Mouse (Mus musculus): ENCODE data around the gene Pik3cd. TPM values are rescaled to one million over a fixed set of nuclear protein-coding genes. Genes with fewer than 3 reads are reported as not detected.
"Not testable (repeated sequence)": the region's sequence is repeated elsewhere in the genome, so short reads cannot be mapped to it uniquely, and the experiment has no call there.

Gene Pik3cd
- total RNA-seq, 2 experiments from 2014 or later, result 21.4 to 26.3 TPM

GRCm38 (mm10) chr4:149650493-149651193, 51.7 kb downstream of the Pik3cd start:
- DNase-seq (ENCODE audit: low spot score in 2 of 2), result peak; percentile 44 to 77

GRCm38 (mm10) chr4:149648031-149648805, 54.2 kb downstream of the Pik3cd start:
- DNase-seq (ENCODE audit: low spot score in 2 of 2), result peak; percentile 58 to 84

GRCm38 (mm10) chr4:149645761-149646160, 56.6 kb downstream of the Pik3cd start:
- DNase-seq (ENCODE audit: low spot score in 2 of 2), result no peak

- DNase-seq (ENCODE audit: low spot score in 2 of 2), result no peak
These were observed 60.4 kb downstream of the Pik3cd start for GRCm38 (mm10) chr4:149641956-149642355.

GRCm38 (mm10) chr4:149641400-149641799, 61.0 kb downstream of the Pik3cd start:
- DNase-seq (ENCODE audit: low spot score in 2 of 2), result no peak

- DNase-seq (ENCODE audit: low spot score in 2 of 2), result no peak
These were observed 61.5 kb downstream of the Pik3cd start for GRCm38 (mm10) chr4:149640831-149641230.

GRCm38 (mm10) chr4:149637942-149638341, 64.4 kb downstream of the Pik3cd start:
- no peak for DNase-seq (ENCODE audit: low spot score in 2 of 2)

- no peak for DNase-seq (ENCODE audit: low spot score in 2 of 2)
These were observed 66.4 kb downstream of the Pik3cd start for GRCm38 (mm10) chr4:149635915-149636415.

- no peak for DNase-seq (ENCODE audit: low spot score in 2 of 2)
These were observed 67.4 kb downstream of the Pik3cd start for GRCm38 (mm10) chr4:149634966-149635365.

- DNase-seq (ENCODE audit: low spot score in 2 of 2), result no peak
These were observed 68.2 kb downstream of the Pik3cd start for GRCm38 (mm10) chr4:149634157-149634556.

- no peak for DNase-seq (ENCODE audit: low spot score in 2 of 2)
These were observed 69.6 kb downstream of the Pik3cd start for GRCm38 (mm10) chr4:149632670-149633307.

GRCm38 (mm10) chr4:149628810-149629209, 73.6 kb downstream of the Pik3cd start:
- no peak for DNase-seq (ENCODE audit: low spot score in 2 of 2)

- DNase-seq (ENCODE audit: low spot score in 2 of 2), result peak in 1 of 2 experiments; percentile 50
These were observed 74.0 kb downstream of the Pik3cd start for GRCm38 (mm10) chr4:149628372-149628771.

GRCm38 (mm10) chr4:149626809-149627208, 75.6 kb downstream of the Pik3cd start:
- DNase-seq (ENCODE audit: low spot score in 2 of 2), result no peak

GRCm38 (mm10) chr4:149623711-149624110, 78.7 kb downstream of the Pik3cd start:
- no peak for DNase-seq (ENCODE audit: low spot score in 2 of 2)

- no peak for DNase-seq (ENCODE audit: low spot score in 2 of 2)
These were observed 81.1 kb downstream of the Pik3cd start for GRCm38 (mm10) chr4:149621286-149621685.

- no peak for DNase-seq (ENCODE audit: low spot score in 2 of 2)
These were observed 82.4 kb downstream of the Pik3cd start for GRCm38 (mm10) chr4:149619988-149620387.

GRCm38 (mm10) chr4:149616999-149617398, 85.4 kb downstream of the Pik3cd start:
- not testable (repeated sequence) for DNase-seq (ENCODE audit: low spot score in 2 of 2)

- DNase-seq (ENCODE audit: low spot score in 2 of 2), result no peak
These were observed 87.5 kb downstream of the Pik3cd start for GRCm38 (mm10) chr4:149614869-149615268.

GRCm38 (mm10) chr4:149613497-149613896, 88.9 kb downstream of the Pik3cd start:
- not testable (repeated sequence) for DNase-seq (ENCODE audit: low spot score in 2 of 2)

GRCm38 (mm10) chr4:149611376-149612044, 90.9 kb downstream of the Pik3cd start:
- peak in 1 of 2 experiments; percentile 73 for DNase-seq (ENCODE audit: low spot score in 2 of 2)
